Mouse (Mus musculus): ENCODE data around the gene Ccr6. TPM values are rescaled to one million over a fixed set of nuclear protein-coding genes. Genes with fewer than 3 reads are reported as not detected.

Ccr6 gene
- polyA plus RNA-seq, 1 experiment from 2014 or later = not detected

DNA sequence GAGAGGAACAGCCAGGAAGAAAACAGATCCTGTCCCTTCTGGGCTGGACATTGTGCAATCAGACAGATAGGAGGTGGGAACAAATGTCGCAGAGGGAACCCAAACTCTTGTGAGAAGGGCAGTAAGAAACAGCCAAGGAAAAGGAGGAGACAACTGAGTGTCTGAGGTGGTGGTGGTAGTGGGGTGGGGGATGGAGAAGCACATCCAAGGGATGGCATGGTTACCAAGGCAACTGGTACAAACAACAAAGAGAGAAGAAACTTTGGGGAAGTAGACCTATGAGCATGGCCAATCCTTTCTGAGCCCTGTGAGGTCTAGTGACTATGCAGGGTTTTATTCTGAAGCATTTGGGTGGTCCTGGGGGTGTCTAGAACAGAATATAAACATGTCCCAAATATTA, 21.5 kb upstream of the Ccr6 start:
- no peak for DNase-seq (ENCODE audit: low spot score)
- Histone ChIP-seq H3K4me1 (no peaks in the 10 kb centered on the region), H3K27me3 (replicated peaks; ENCODE audit: low read depth, poor library complexity, severe bottlenecking) (no peaks in the 10 kb centered on the region), H3K9me3 (no peaks in the 10 kb centered on the region; the same call in 1 of the 2 replicates), H3K36me3 (replicated peaks) (no peaks in the 10 kb centered on the region), H3K27ac (replicated peaks) (no peak overlapping the region), H3K4me3 (no peak overlapping the region)
- 92% methylated on average over 1 of the region's 1 CpGs for WGBS

- Histone ChIP-seq H3K4me1 (no peaks in the 10 kb centered on the region), H3K36me3 (replicated peaks) (no peaks in the 10 kb centered on the region), H3K27me3 (replicated peaks; ENCODE audit: low read depth, poor library complexity, severe bottlenecking) (no peaks in the 10 kb centered on the region), H3K4me3 (no peak overlapping the region), H3K27ac (replicated peaks) (no peak overlapping the region), H3K9me3 (no peaks in the 10 kb centered on the region; the same call in 1 of the 2 replicates)
- no peak for DNase-seq (ENCODE audit: low spot score)
- WGBS = 92% methylated on average over 12 of the region's 12 CpGs
These were observed 20.7 kb upstream of the Ccr6 start for GRCm38 (mm10) chr17:8215016-8215745.

GRCm38 (mm10) chr17:8223225-8223624, 12.6 kb upstream of the Ccr6 start:
- Histone ChIP-seq H3K9me3 (no peaks in the 10 kb centered on the region), H3K27me3 (replicated peaks; ENCODE audit: low read depth, poor library complexity, severe bottlenecking) (no peaks in the 10 kb centered on the region), H3K27ac (replicated peaks) (no peak overlapping the region), H3K36me3 (replicated peaks) (no peaks in the 10 kb centered on the region), H3K4me3 (no peak overlapping the region), H3K4me1 (no peaks in the 10 kb centered on the region)
- WGBS = 91% methylated on average over 10 of the region's 10 CpGs
- DNase-seq (ENCODE audit: low spot score) = no peak

DNA sequence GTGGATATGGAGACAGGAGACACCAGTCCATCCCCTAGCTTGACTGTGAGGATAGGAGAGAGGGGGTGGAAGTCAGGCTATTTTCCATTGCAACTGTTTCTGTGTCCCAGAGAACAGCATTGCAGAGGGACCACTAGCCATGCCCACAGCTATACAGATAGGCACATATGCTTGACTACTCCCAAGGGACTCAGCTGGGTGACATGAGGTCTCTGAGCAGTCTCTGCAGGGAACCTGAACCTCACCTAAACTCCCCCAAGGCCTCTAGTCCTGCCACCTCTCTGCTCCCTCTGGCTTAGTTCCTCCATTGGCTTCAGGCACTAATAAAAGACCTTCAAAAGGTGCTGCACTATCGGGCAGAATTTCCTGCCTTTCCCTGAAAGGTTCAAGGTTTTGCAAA, 11.8 kb upstream of the Ccr6 start:
- Histone ChIP-seq H3K36me3 (replicated peaks) (no peaks in the 10 kb centered on the region), H3K27ac (replicated peaks) (no peak overlapping the region), H3K27me3 (replicated peaks; ENCODE audit: low read depth, poor library complexity, severe bottlenecking) (no peaks in the 10 kb centered on the region), H3K4me1 (0 out of 2 replicates have a peak, but pooled peaks cover 7% of the 10 kb centered on the region), H3K9me3 (no peaks in the 10 kb centered on the region), H3K4me3 (no peak overlapping the region)
- 79% methylated on average over 1 of the region's 1 CpGs for WGBS
- DNase-seq (ENCODE audit: low spot score) = no peak

- Histone ChIP-seq H3K4me3 (no peak overlapping the region), H3K36me3 (replicated peaks) (no peaks in the 10 kb centered on the region), H3K9me3 (no peaks in the 10 kb centered on the region), H3K4me1 (0 out of 2 replicates have a peak, but pooled peaks cover 7% of the 10 kb centered on the region), H3K27ac (replicated peaks) (no peak overlapping the region), H3K27me3 (replicated peaks; ENCODE audit: low read depth, poor library complexity, severe bottlenecking) (no peaks in the 10 kb centered on the region)
- DNase-seq (ENCODE audit: low spot score) = no peak
- 93% methylated on average over 2 of the region's 2 CpGs for WGBS
These were observed 10.7 kb upstream of the Ccr6 start for GRCm38 (mm10) chr17:8225166-8225565.

DNA sequence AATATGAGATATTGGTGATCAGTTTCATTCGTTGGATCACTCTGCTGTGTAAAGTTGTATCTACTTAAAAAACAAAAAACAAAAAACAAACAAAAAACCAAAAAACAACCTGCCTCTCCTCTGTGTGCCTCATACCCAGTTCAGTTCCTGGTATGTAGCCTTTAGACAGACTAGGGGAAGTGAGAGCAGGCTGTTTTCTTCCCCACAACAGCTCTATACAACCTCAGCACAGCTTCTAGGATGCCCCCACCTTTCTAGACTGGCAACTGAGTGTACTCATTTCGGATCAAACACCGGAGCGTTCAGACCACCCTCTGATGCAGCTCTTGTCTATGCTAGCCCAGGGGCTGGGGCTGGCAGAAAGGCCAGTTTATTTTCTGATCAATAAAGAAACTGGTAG, 10.1 kb upstream of the Ccr6 start:
- 0 out of 2 replicates have a peak, but pooled peaks cover 7% of the 10 kb centered on the region for H3K4me1 ChIP-seq

DNA sequence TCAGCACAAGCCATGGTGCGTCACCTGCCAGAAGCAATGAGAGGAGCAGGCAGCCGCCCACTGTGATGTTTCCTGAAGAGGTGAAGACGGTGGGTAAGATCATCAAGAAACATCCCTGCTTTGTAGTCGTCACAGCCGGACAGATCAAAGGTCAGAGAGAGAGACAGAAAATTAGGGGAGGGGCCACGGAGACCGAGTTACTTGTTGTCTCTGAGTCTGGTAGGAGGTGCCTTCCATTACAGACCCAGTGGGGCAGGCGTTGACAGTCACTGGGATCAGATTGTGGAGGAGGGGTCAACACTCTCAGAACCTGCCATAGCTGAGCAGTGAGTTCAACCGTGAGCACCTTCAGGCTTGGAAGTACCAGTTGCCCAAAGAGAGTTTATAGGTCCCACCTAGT, 7.2 kb upstream of the Ccr6 start:
- Histone ChIP-seq H3K9me3 (no peaks in the 10 kb centered on the region), H3K4me1 (0 out of 2 replicates have a peak, but pooled peaks cover 7% of the 10 kb centered on the region), H3K27me3 (replicated peaks; ENCODE audit: low read depth, poor library complexity, severe bottlenecking) (no peaks in the 10 kb centered on the region), H3K4me3 (no peak overlapping the region), H3K36me3 (replicated peaks) (no peaks in the 10 kb centered on the region), H3K27ac (replicated peaks) (no peak overlapping the region)
- no peak for DNase-seq (ENCODE audit: low spot score)
- 50% methylated on average over 9 of the region's 9 CpGs for WGBS

More for the DNA sequence above, 10.1 kb upstream of the Ccr6 start:
- no peak for DNase-seq (ENCODE audit: low spot score)
- H3K4me3 ChIP-seq = no peak overlapping the region
- H3K9me3 ChIP-seq = no peaks in the 10 kb centered on the region
- no peaks in the 10 kb centered on the region for H3K27me3 ChIP-seq (replicated peaks; ENCODE audit: low read depth, poor library complexity, severe bottlenecking)
- H3K27ac ChIP-seq (replicated peaks) = no peak overlapping the region
- WGBS = 84% methylated on average over 4 of the region's 4 CpGs
- H3K36me3 ChIP-seq (replicated peaks) = no peaks in the 10 kb centered on the region

GRCm38 (mm10) chr17:8229607-8230006, 6.2 kb upstream of the Ccr6 start:
- Histone ChIP-seq H3K4me3 (no peak overlapping the region), H3K4me1 (0 out of 2 replicates have a peak, but pooled peaks cover 7% of the 10 kb centered on the region), H3K36me3 (replicated peaks) (no peaks in the 10 kb centered on the region), H3K27me3 (replicated peaks; ENCODE audit: low read depth, poor library complexity, severe bottlenecking) (no peaks in the 10 kb centered on the region), H3K27ac (replicated peaks) (no peak overlapping the region), H3K9me3 (no peaks in the 10 kb centered on the region)
- WGBS = 94% methylated on average over 3 of the region's 3 CpGs
- DNase-seq (ENCODE audit: low spot score) = no peak

DNA sequence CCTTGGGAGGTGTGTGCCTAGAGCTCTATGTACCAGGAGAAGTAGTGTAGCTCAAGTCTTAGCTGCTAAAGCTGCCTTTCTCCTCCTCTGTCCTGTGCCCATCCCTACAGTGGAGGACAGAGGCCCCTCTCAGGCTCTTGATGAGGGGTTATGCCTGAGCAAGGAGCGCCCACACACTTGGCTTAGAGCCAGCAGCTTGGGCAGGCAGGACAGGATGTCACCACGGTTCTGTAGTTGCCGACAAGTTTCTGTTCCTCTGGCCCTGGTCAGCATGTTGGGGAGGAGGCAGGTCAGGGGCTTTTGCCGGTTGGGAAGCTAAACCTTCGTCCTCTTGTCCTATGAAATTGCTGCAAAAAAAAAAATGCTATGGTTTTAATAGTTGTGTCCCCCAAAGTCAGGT, 3.8 kb upstream of the Ccr6 start:
- Histone ChIP-seq H3K4me1 (0 out of 2 replicates have a peak, but pooled peaks cover 7% of the 10 kb centered on the region), H3K4me3 (no peak overlapping the region), H3K36me3 (replicated peaks) (no peaks in the 10 kb centered on the region), H3K27ac (replicated peaks) (no peak overlapping the region), H3K27me3 (replicated peaks; ENCODE audit: low read depth, poor library complexity, severe bottlenecking) (no peaks in the 10 kb centered on the region), H3K9me3 (no peaks in the 10 kb centered on the region)
- WGBS = 87% methylated on average over 5 of the region's 5 CpGs
- no peak for DNase-seq (ENCODE audit: low spot score)

DNA sequence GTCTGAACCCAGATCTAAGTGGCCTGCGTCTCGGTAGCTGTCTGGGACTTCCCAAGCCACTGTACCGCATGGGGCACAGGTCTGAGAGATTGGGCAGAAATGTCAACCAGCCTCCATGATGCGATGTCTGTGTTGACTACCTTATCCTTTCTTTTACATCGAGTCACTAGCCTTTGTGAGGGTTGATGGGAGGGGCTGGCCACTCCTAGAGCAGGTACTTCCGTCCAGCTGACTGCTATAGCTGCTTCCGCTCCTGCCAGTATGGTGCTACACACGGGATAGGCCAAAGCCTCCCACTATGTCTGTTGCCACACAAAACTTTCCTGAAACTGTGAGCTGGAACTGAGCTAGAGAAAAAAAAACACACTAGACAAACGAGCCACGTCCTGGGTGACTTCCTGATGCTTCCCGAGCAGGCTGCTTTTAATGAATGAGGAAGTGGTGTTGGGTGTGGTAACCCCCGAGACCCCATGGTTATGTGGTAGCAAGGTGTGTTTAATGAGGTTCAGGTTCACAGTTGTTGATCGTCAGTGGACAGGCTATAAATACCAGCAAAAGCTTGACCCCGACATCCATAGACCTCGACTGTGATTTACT, 2.1 kb upstream of the Ccr6 start:
- H3K36me3 ChIP-seq (replicated peaks) = no peaks in the 10 kb centered on the region
- H3K27ac ChIP-seq (replicated peaks) = no peak overlapping the region
- 79% methylated on average over 15 of the region's 15 CpGs for WGBS
- no peak for DNase-seq (ENCODE audit: low spot score)
- H3K27me3 ChIP-seq (replicated peaks; ENCODE audit: low read depth, poor library complexity, severe bottlenecking) = no peaks in the 10 kb centered on the region
- no peak overlapping the region for H3K4me3 ChIP-seq
- 0 out of 2 replicates have a peak, but pooled peaks cover 2% of the 10 kb centered on the region for H3K4me1 ChIP-seq
- H3K9me3 ChIP-seq = no peaks in the 10 kb centered on the region

GRCm38 (mm10) chr17:8234537-8234936, 1.3 kb upstream of the Ccr6 start:
- H3K27me3 ChIP-seq (replicated peaks; ENCODE audit: low read depth, poor library complexity, severe bottlenecking) = no peaks in the 10 kb centered on the region
- H3K4me1 ChIP-seq = no peaks in the 10 kb centered on the region
- no peaks in the 10 kb centered on the region for H3K36me3 ChIP-seq (replicated peaks)
- H3K9me3 ChIP-seq = no peaks in the 10 kb centered on the region
- H3K27ac ChIP-seq (replicated peaks) = no peak overlapping the region
- no peak for DNase-seq (ENCODE audit: low spot score)
- 82% methylated on average over 4 of the region's 4 CpGs for WGBS
- H3K4me3 ChIP-seq = no peak overlapping the region

- Histone ChIP-seq H3K9me3 (no peaks in the 10 kb centered on the region), H3K27ac (replicated peaks) (no peak overlapping the region), H3K27me3 (replicated peaks; ENCODE audit: low read depth, poor library complexity, severe bottlenecking) (no peaks in the 10 kb centered on the region; the same call in 1 of the 2 replicates), H3K4me1 (no peaks in the 10 kb centered on the region), H3K4me3 (no peak overlapping the region), H3K36me3 (replicated peaks) (no peaks in the 10 kb centered on the region)
- no peak for DNase-seq (ENCODE audit: low spot score)
- WGBS = 83% methylated on average over 15 of the region's 15 CpGs
These were observed 2.3 kb downstream of the Ccr6 start for GRCm38 (mm10) chr17:8238012-8238710.
